Mouse (Mus musculus) embryonic facial prominence, embryonic 13.5 days (tissue): ENCODE results near the gene Ahdc1. TPM values are rescaled to one million over a fixed set of nuclear protein-coding genes. Genes with fewer than 3 reads are reported as not detected.

Source experiments
- ATAC-seq: fragments of 200-750 bp; cut with Nextera tagmentation; 2 replicates; pipeline ENCODE4 v1.8.0; 2017; ENCODE audit warnings: low read depth; ENCODE audit not compliant: insufficient number of reproducible peaks, insufficient read depth, low FRiP score, low TSS enrichment
- H3K27ac ChIP-seq: fragments of 300-500 bp; sonication (generic); 2 replicates; pipeline ENCODE4 v1.5.1; 2015; ENCODE audit warnings: moderate library complexity, mild to moderate bottlenecking, inconsistent platforms
- H3K27me3 ChIP-seq: fragments of 300-500 bp; sonication (generic); 2 replicates; pipeline ENCODE4 v1.6.1; 2015; ENCODE audit warnings: mild to moderate bottlenecking, inconsistent platforms
- H3K36me3 ChIP-seq: fragments of 300-500 bp; sonication (generic); 2 replicates; pipeline ENCODE4 v1.6.1; 2015; ENCODE audit warnings: mild to moderate bottlenecking, inconsistent platforms
- H3K4me1 ChIP-seq: fragments of 300-500 bp; sonication (generic); 2 replicates; pipeline ENCODE4 v1.6.1; 2015; ENCODE audit warnings: inconsistent platforms
- H3K4me2 ChIP-seq: fragments of 300-500 bp; sonication (generic); 2 replicates; pipeline ENCODE4 v1.6.1; 2015; ENCODE audit warnings: moderate library complexity, mild to moderate bottlenecking, inconsistent platforms
- H3K4me3 ChIP-seq: fragments of 300-500 bp; sonication (generic); 2 replicates; pipeline ENCODE4 v1.5.1; 2015; ENCODE audit warnings: mild to moderate bottlenecking, inconsistent platforms
- H3K9ac ChIP-seq: fragments of 300-500 bp; sonication (generic); 2 replicates; pipeline ENCODE4 v1.6.1; 2015; ENCODE audit warnings: mild to moderate bottlenecking, inconsistent platforms
- H3K9me3 ChIP-seq: fragments of 300-500 bp; sonication (generic); 2 replicates; pipeline ENCODE4 v1.6.1; 2016; ENCODE audit warnings: inconsistent platforms
- WGBS: fragments of 180-500 bp; shearing (Covaris S2); methylation state at CpG from one replicate; pipeline ENCODE4 v1.1.7; 2015; ENCODE audit warnings: mixed read lengths; 5-methylcytosine and 5-hydroxymethylcytosine counted together
- polyA plus RNA-seq: library from polyadenylated mRNA; unstranded; fragments of >200 nt; fragmentation: Nextera tagmentation; extraction: Ambion mirVana; gene quantifications from 2 replicates; pipeline ENCODE4 v1.2.1, GENCODE M21; 2015

Gene Ahdc1
- polyA plus RNA-seq, 1 experiment from 2014 or later, result 12.8 TPM

GRCm38 (mm10) chr4:133012776-133013265 lies 1.8 kb downstream of the Ahdc1 start:
- no peak for ATAC-seq
- peak overlapping the region; percentile 98 for H3K27ac ChIP-seq
- H3K4me2 ChIP-seq, result peak overlapping the region; percentile 94
- no peaks in the 10 kb centered on the region for H3K36me3 ChIP-seq
- H3K27me3 ChIP-seq, result peaks cover 17% of the 10 kb centered on the region
- 0% methylated on average over 15 of the region's 17 CpGs for WGBS
- peak overlapping the region; percentile 100 for H3K9ac ChIP-seq
- H3K4me1 ChIP-seq, result peaks cover 56% of the 10 kb centered on the region
- peak overlapping the region; percentile 91 for H3K4me3 ChIP-seq
- no peaks in the 10 kb centered on the region for H3K9me3 ChIP-seq

GRCm38 (mm10) chr4:133013266-133013891 lies 2.3 kb downstream of the Ahdc1 start:
- H3K36me3 ChIP-seq, result no peaks in the 10 kb centered on the region
- peaks cover 17% of the 10 kb centered on the region for H3K27me3 ChIP-seq
- 5% methylated on average over 16 of the region's 18 CpGs for WGBS
- no peaks in the 10 kb centered on the region for H3K9me3 ChIP-seq
- peak overlapping the region; percentile 100 for H3K9ac ChIP-seq
- peak overlapping the region; percentile 91 for H3K4me3 ChIP-seq
- H3K4me2 ChIP-seq, result peak overlapping the region; percentile 94
- peak; percentile 29 for ATAC-seq
- peak overlapping the region; percentile 98 for H3K27ac ChIP-seq
- H3K4me1 ChIP-seq, result peaks cover 60% of the 10 kb centered on the region

- H3K9ac ChIP-seq, result peak overlapping the region; percentile 100; the same call in 1 of the 2 replicates
- 17% methylated on average over 5 of the region's 5 CpGs for WGBS
- peaks cover 67% of the 10 kb centered on the region for H3K4me1 ChIP-seq
- peak overlapping the region; percentile 94 for H3K4me2 ChIP-seq
- no peak for ATAC-seq
- no peaks in the 10 kb centered on the region for H3K9me3 ChIP-seq
- no peaks in the 10 kb centered on the region for H3K36me3 ChIP-seq
- H3K27ac ChIP-seq, result peak overlapping the region; percentile 98
- peaks cover 17% of the 10 kb centered on the region for H3K27me3 ChIP-seq
- H3K4me3 ChIP-seq, result peak overlapping the region; percentile 91
Observed at GRCm38 (mm10) chr4:133014088-133014487, 3.0 kb downstream of the Ahdc1 start.

- H3K27me3 ChIP-seq, result peaks cover 9% of the 10 kb centered on the region
- peak overlapping the region; percentile 94 for H3K4me2 ChIP-seq
- no peaks in the 10 kb centered on the region for H3K9me3 ChIP-seq
- H3K4me1 ChIP-seq, result peaks cover 77% of the 10 kb centered on the region
- WGBS, result 19% methylated on average over 10 of the region's 10 CpGs
- ATAC-seq, result no peak
- H3K4me3 ChIP-seq, result peak overlapping the region; percentile 91
- H3K36me3 ChIP-seq, result no peaks in the 10 kb centered on the region
- H3K27ac ChIP-seq, result peak overlapping the region; percentile 71
- H3K9ac ChIP-seq, result peak overlapping the region; percentile 40
Observed at GRCm38 (mm10) chr4:133014896-133015709, 4.0 kb downstream of the Ahdc1 start.

GRCm38 (mm10) chr4:133015710-133016651 lies 4.9 kb downstream of the Ahdc1 start:
- peaks cover 79% of the 10 kb centered on the region for H3K4me1 ChIP-seq
- no peaks in the 10 kb centered on the region for H3K9me3 ChIP-seq
- H3K27me3 ChIP-seq, result peaks cover under 1% of the 10 kb centered on the region; the same call in 1 of the 2 replicates
- no peaks in the 10 kb centered on the region for H3K36me3 ChIP-seq
- peak overlapping the region; percentile 94 for H3K4me2 ChIP-seq
- H3K9ac ChIP-seq, result peak overlapping the region; percentile 61
- peak overlapping the region; percentile 91; the same call in 1 of the 2 replicates for H3K4me3 ChIP-seq
- no peak for ATAC-seq
- H3K27ac ChIP-seq, result peak overlapping the region; percentile 71
- WGBS, result 16% methylated on average over 9 of the region's 9 CpGs

- 36% methylated on average over 4 of the region's 4 CpGs for WGBS
- peak overlapping the region; percentile 61 for H3K9ac ChIP-seq
- peaks cover 87% of the 10 kb centered on the region for H3K4me1 ChIP-seq
- no peaks in the 10 kb centered on the region for H3K27me3 ChIP-seq
- H3K4me2 ChIP-seq, result peak overlapping the region; percentile 94
- H3K9me3 ChIP-seq, result no peaks in the 10 kb centered on the region
- H3K4me3 ChIP-seq, result peak overlapping the region; percentile 91; the same call in 1 of the 2 replicates
- H3K36me3 ChIP-seq, result no peaks in the 10 kb centered on the region
- ATAC-seq, result no peak
- H3K27ac ChIP-seq, result peak overlapping the region; percentile 71
Observed at GRCm38 (mm10) chr4:133016677-133017415, 5.8 kb downstream of the Ahdc1 start.

GRCm38 (mm10) chr4:133017597-133018262 lies 6.7 kb downstream of the Ahdc1 start:
- H3K4me3 ChIP-seq, result no peak overlapping the region
- H3K4me1 ChIP-seq, result peaks cover 96% of the 10 kb centered on the region
- no peak for ATAC-seq
- peak overlapping the region; percentile 61 for H3K9ac ChIP-seq
- peak overlapping the region; percentile 94 for H3K4me2 ChIP-seq
- WGBS, result 26% methylated on average over 6 of the region's 6 CpGs
- peak overlapping the region; percentile 71 for H3K27ac ChIP-seq
- H3K36me3 ChIP-seq, result no peaks in the 10 kb centered on the region
- H3K27me3 ChIP-seq, result no peaks in the 10 kb centered on the region
- no peaks in the 10 kb centered on the region for H3K9me3 ChIP-seq

DNA sequence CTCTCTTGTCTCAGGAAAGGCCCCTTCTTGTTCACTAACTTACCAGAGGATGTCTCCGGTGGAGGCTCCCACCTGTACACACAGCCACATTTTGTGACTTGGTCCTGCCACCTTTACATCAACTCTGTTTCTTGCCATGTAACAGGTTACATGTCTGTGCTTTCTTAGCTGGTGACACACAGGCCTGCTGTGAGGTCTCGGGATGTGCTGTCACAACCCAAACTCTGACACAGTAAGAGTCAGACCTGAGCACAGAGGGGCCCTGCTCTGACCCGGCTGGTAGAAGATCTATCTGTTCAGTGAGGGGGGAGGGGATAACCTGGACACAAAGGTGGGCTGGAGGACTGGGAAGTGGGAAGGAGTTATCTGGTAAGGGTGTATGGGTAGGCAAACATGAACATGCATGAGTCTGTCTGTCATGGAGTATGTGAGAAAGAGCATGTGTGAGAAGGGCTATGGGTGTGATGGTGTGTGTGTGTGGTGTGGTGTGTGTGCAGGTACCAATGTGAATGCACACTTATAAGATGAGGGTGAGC lies 7.3 kb downstream of the Ahdc1 start:
- ATAC-seq, result no peak
- WGBS, result 52% methylated on average over 3 of the region's 3 CpGs
- Histone ChIP-seq H3K9me3 (no peaks in the 10 kb centered on the region), H3K9ac (no peak overlapping the region), H3K4me2 (peak overlapping the region; percentile 94; the same call in 1 of the 2 replicates), H3K27ac (peak overlapping the region; percentile 71), H3K4me1 (peaks cover 100% of the 10 kb centered on the region), H3K27me3 (no peaks in the 10 kb centered on the region), H3K36me3 (no peaks in the 10 kb centered on the region), H3K4me3 (no peak overlapping the region)

DNA sequence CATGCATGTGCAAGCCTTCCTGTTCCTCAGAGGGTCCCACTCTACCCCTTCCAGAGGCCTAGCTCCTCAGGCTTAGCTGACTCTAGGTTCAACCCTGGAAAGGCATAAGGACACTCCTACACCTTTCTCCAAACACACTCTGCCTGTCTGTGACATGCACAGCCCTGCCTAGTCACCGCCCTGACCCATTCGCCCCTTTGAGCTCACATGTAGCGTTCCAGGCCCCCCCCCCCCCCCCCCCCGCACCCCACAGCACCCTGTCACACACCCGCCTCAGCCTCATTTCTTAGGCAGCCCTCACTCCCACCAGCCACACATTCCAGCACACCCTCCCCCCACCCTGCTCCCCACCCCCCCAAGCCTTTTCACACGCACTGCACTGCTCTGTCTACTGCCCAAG lies 9.7 kb downstream of the Ahdc1 start:
- H3K4me3 ChIP-seq, result no peak overlapping the region
- H3K36me3 ChIP-seq, result no peaks in the 10 kb centered on the region
- peak overlapping the region; percentile 60 for H3K9ac ChIP-seq
- ATAC-seq, result no peak
- peak overlapping the region; percentile 53 for H3K4me2 ChIP-seq
- H3K9me3 ChIP-seq, result no peaks in the 10 kb centered on the region
- peaks cover 100% of the 10 kb centered on the region for H3K4me1 ChIP-seq
- H3K27ac ChIP-seq, result peak overlapping the region; percentile 85
- H3K27me3 ChIP-seq, result no peaks in the 10 kb centered on the region
- 18% methylated on average over 6 of the region's 6 CpGs for WGBS

- peak overlapping the region; percentile 58 for H3K9ac ChIP-seq
- H3K4me3 ChIP-seq, result peak overlapping the region; percentile 20; the same call in 1 of the 2 replicates
- H3K36me3 ChIP-seq, result no peaks in the 10 kb centered on the region
- peak overlapping the region; percentile 85 for H3K27ac ChIP-seq
- H3K4me1 ChIP-seq, result peaks cover 100% of the 10 kb centered on the region
- H3K27me3 ChIP-seq, result no peaks in the 10 kb centered on the region
- ATAC-seq, result no peak
- no peaks in the 10 kb centered on the region for H3K9me3 ChIP-seq
- WGBS, result 1% methylated on average over 9 of the region's 9 CpGs
- peak overlapping the region; percentile 53 for H3K4me2 ChIP-seq
Observed at GRCm38 (mm10) chr4:133021181-133021671, 10.2 kb downstream of the Ahdc1 start.
